Mouse (Mus musculus) CH12.LX (cell line): ENCODE results near the gene Mvb12b. TPM values are rescaled to one million over a fixed set of nuclear protein-coding genes. Genes with fewer than 3 reads are reported as not detected.

Experiments used
- DNase-seq: peaks from one replicate; pipeline ENCODE4 v3.0.0-alpha.2; 2013; ENCODE audit errors: extremely low read depth
- H3K27ac ChIP-seq: 2 replicates; pipeline ENCODE4 v1.5.1; 2012; ENCODE audit warnings: low read depth, mild to moderate bottlenecking, control low read depth, moderate library complexity; ENCODE audit not compliant: insufficient read depth
- H3K27me3 ChIP-seq: replicated peaks from 2 replicates; pipeline ENCODE3; 2012; ENCODE audit warnings: inconsistent platforms
- H3K36me3 ChIP-seq, 2 experiments: replicated peaks in 1 of 2; 2 replicates each; pipeline versions ENCODE3 to v1.6.1; 2012; ENCODE audit warnings: inconsistent platforms in 1 of 2, low read length in 1 of 2, mild to moderate bottlenecking in 1 of 2, mixed read lengths in 1 of 2, moderate library complexity in 1 of 2; ENCODE audit not compliant: control insufficient read depth in 1 of 2, insufficient read depth in 1 of 2
- H3K4me1 ChIP-seq, 2 experiments: 2 replicates each; pipeline ENCODE4 v1.6.1; 2012; ENCODE audit warnings: inconsistent platforms in 1 of 2, moderate library complexity in 1 of 2; ENCODE audit not compliant: insufficient read depth in 2 of 2, control insufficient read depth in 1 of 2
- H3K4me2 ChIP-seq: 2 replicates; pipeline ENCODE4 v1.6.1; 2012; ENCODE audit warnings: low read depth, mild to moderate bottlenecking, control low read depth; ENCODE audit not compliant: poor library complexity, insufficient read depth, severe bottlenecking
- H3K4me3 ChIP-seq, 3 experiments: fragments of 150-350 bp in 1 of 3; sonication (generic) in 1 of 3; replicated peaks in 1 of 3; 2 replicates each; pipeline versions ENCODE3 to v1.5.1; 2011 to 2012; ENCODE audit warnings: low read depth in 2 of 3, low read length in 2 of 3, mild to moderate bottlenecking in 2 of 3, moderate library complexity in 2 of 3, control low read depth in 1 of 3, improper control_type of control experiment in 1 of 3, inconsistent platforms in 1 of 3, mixed read lengths in 1 of 3; ENCODE audit not compliant: poor library complexity in 1 of 3
- H3K79me2 ChIP-seq: replicated peaks from 2 replicates; pipeline ENCODE4 v1.6.1; 2012; ENCODE audit warnings: mild to moderate bottlenecking, moderate library complexity; ENCODE audit not compliant: control insufficient read depth, poor library complexity, insufficient read depth, severe bottlenecking; ENCODE audit errors: extremely low read depth
- H3K9ac ChIP-seq: 2 replicates; pipeline ENCODE4 v1.6.1; 2012; ENCODE audit warnings: low read depth, mild to moderate bottlenecking, control low read depth, moderate library complexity; ENCODE audit not compliant: insufficient read depth
- H3K9me3 ChIP-seq: replicated peaks from 2 replicates; pipeline ENCODE3; 2012; ENCODE audit warnings: low read length, inconsistent platforms, mixed read lengths
- CHD2 ChIP-seq: IDR thresholded peaks from 2 replicates; pipeline ENCODE4 v1.6.1; 2011; ENCODE audit warnings: low read length, improper control_type of control experiment
- CTCF ChIP-seq, 2 experiments: IDR thresholded peaks in 1 of 2; conservative IDR thresholded peaks in 1 of 2; 2 replicates each; pipeline ENCODE4 v1.5.1; 2011 to 2012; ENCODE audit warnings: low read depth in 2 of 2, low read length in 2 of 2, improper control_type of control experiment in 1 of 2, inconsistent platforms in 1 of 2, mild to moderate bottlenecking in 1 of 2, moderate library complexity in 1 of 2
- ELF1 ChIP-seq: IDR thresholded peaks from 2 replicates; pipeline ENCODE4 v1.6.1; 2014; ENCODE audit warnings: low read depth, mild to moderate bottlenecking, inconsistent platforms, low read length, improper control_type of control experiment
- IRF4 ChIP-seq: IDR thresholded peaks from 2 replicates; pipeline ENCODE4 v1.6.1; 2014; ENCODE audit warnings: low read depth, mild to moderate bottlenecking, inconsistent platforms, low read length, improper control_type of control experiment
- NELFE ChIP-seq: IDR thresholded peaks from 2 replicates; pipeline ENCODE4 v1.6.1; 2011; ENCODE audit warnings: low read depth, low read length, improper control_type of control experiment
- PAX5 ChIP-seq: IDR thresholded peaks from 2 replicates; pipeline ENCODE4 v1.6.1; 2012; ENCODE audit warnings: low read length, inconsistent platforms, mixed read lengths
- POLR2A ChIP-seq: IDR thresholded peaks from 2 replicates; pipeline ENCODE4 v1.6.1; 2011; ENCODE audit warnings: low read depth, mild to moderate bottlenecking, improper control_type of control experiment, low read length
- POLR2AphosphoS2 ChIP-seq: IDR thresholded peaks from 2 replicates; pipeline ENCODE4 v1.6.1; 2011; ENCODE audit warnings: low read depth, low read length, improper control_type of control experiment
- RAD21 ChIP-seq: IDR thresholded peaks from 2 replicates; pipeline ENCODE4 v1.6.1; 2011; ENCODE audit warnings: low read depth, mild to moderate bottlenecking, low read length, improper control_type of control experiment, moderate library complexity
- TCF12 ChIP-seq: IDR thresholded peaks from 2 replicates; pipeline ENCODE4 v1.6.1; 2014; ENCODE audit warnings: low read depth, mild to moderate bottlenecking, inconsistent platforms, low read length, improper control_type of control experiment
- USF2 ChIP-seq: conservative IDR thresholded peaks from 2 replicates; pipeline ENCODE4 v1.6.1; 2011; ENCODE audit warnings: low read depth, low read length, improper control_type of control experiment
- ZMIZ1 ChIP-seq: IDR thresholded peaks from 2 replicates; pipeline ENCODE4 v1.6.1; 2012; ENCODE audit warnings: low read depth, mild to moderate bottlenecking, inconsistent platforms, low read length, improper control_type of control experiment
- ZNF384 ChIP-seq: IDR thresholded peaks from 2 replicates; pipeline ENCODE4 v1.6.1; 2012; ENCODE audit warnings: low read depth, low read length, improper control_type of control experiment, inconsistent platforms
- dilution Hi-C: fragments of 300-500 bp; cut with MboI; formaldehyde crosslinking; loops from 2 replicates; pipeline ENCODE4 v1.14.3; 2020; ENCODE audit warnings: low sequenced_read_pairs; ENCODE audit not compliant: extremely low pct_unique_long_range_greater_than_20kb, extremely low pct_ligation_motif_present
- in situ Hi-C: fragments of 300-500 bp; cut with MboI; formaldehyde crosslinking; loops from 3 replicates; pipeline ENCODE4 v1.14.3; 2019; ENCODE audit warnings: low sequenced_read_pairs, low pct_ligation_motif_present, low pct_unique_long_range_greater_than_20kb, mixed read lengths
- polyA plus RNA-seq: library from polyadenylated mRNA; unstranded; fragments of >175 nt; gene quantifications from 2 replicates; pipeline ENCODE4 v1.2.1, GENCODE M21; 2012; ENCODE audit warnings: low read depth; ENCODE audit not compliant: insufficient read length
- total RNA-seq, 2 experiments: library from RNA; depleted of rRNA; stranded (reverse); fragments of 300-350 nt in 1 of 2; fragments of >200 nt in 1 of 2; gene quantifications; 2 replicates each; pipeline ENCODE4 v1.2.3; 2012 to 2014

The Mvb12b gene
- total and polyA plus RNA-seq, 3 experiments, result 3.0 to 16.7 (median 5.3) TPM

- dilution Hi-C loops, result no loop called here
- H3K27ac ChIP-seq, result no peak overlapping the region
- H3K27me3 ChIP-seq, result no peaks in the 10 kb centered on the region
- H3K4me2 ChIP-seq, result no peak overlapping the region
- H3K4me3 ChIP-seq, result no peak overlapping the region
- DNase-seq, result no peak
- peaks cover 36 to 76% of the 10 kb centered on the region in 2 experiments for H3K4me1 ChIP-seq
- H3K9me3 ChIP-seq, result no peaks in the 10 kb centered on the region
- H3K36me3 ChIP-seq, result peaks cover 1 to 3% of the 10 kb centered on the region in 2 experiments
- TF ChIP-seq ELF1 (no peak), CTCF (conservative IDR thresholded peaks at IDR 0.05 in 1 of 2, IDR thresholded peaks at IDR 0.05 in 1 of 2; ENCODE audit: low read depth in 2 of 2, low read length in 2 of 2) (no peak), CHD2 (no peak), TCF12 (no peak), USF2 (no peak)
- TF ChIP-seq, all 38 proteins: peak for 0
- Histone ChIP-seq H3K79me2 (no peaks in the 10 kb centered on the region), H3K9ac (no peak overlapping the region)
- in situ Hi-C loops, result no loop called here
Observed at GRCm38 (mm10) chr2:33843642-33844041, 44.1 kb downstream of the Mvb12b start.

GRCm38 (mm10) chr2:33842983-33843577, 44.7 kb downstream of the Mvb12b start:
- Histone ChIP-seq H3K36me3 (peaks cover 1 to 4% of the 10 kb centered on the region in 2 experiments), H3K9me3 (no peaks in the 10 kb centered on the region), H3K27me3 (no peaks in the 10 kb centered on the region), H3K27ac (no peak overlapping the region), H3K79me2 (no peaks in the 10 kb centered on the region), H3K4me2 (no peak overlapping the region), H3K4me3 (no peak overlapping the region), H3K9ac (no peak overlapping the region), H3K4me1 (peaks cover 32 to 73% of the 10 kb centered on the region in 2 experiments)
- DNase-seq, result no peak
- dilution Hi-C loops (no loop called here), in situ Hi-C loops (no loop called here)
- no peak for TF ChIP-seq ZMIZ1
- TF ChIP-seq PAX5, result no peak
- no peak for TF ChIP-seq NELFE
- TF ChIP-seq POLR2AphosphoS2, result no peak
- TF ChIP-seq IRF4, result no peak

GRCm38 (mm10) chr2:33841980-33842379, 45.8 kb downstream of the Mvb12b start:
- TF ChIP-seq ZNF384, result no peak
- no peak for TF ChIP-seq ELF1
- no peak for TF ChIP-seq POLR2A
- no peak for TF ChIP-seq RAD21
- no peaks in the 10 kb centered on the region for H3K9me3 ChIP-seq
- H3K36me3 ChIP-seq, result peaks cover 5 to 7% of the 10 kb centered on the region in 2 experiments
- dilution Hi-C loops (no loop called here), in situ Hi-C loops (no loop called here)
- no peak overlapping the region for H3K27ac ChIP-seq
- no peak overlapping the region for H3K4me3 ChIP-seq
- peaks cover 24 to 62% of the 10 kb centered on the region in 2 experiments for H3K4me1 ChIP-seq
- no peak overlapping the region for H3K9ac ChIP-seq
- no peak overlapping the region for H3K4me2 ChIP-seq
- DNase-seq, result no peak
- no peaks in the 10 kb centered on the region for H3K27me3 ChIP-seq
- no peaks in the 10 kb centered on the region for H3K79me2 ChIP-seq
